Mouse (Mus musculus) urinary bladder, postnatal 36 days (tissue): Measurements from ENCODE around the gene Gbp10.
A peak's percentile ranks its signal among the peaks of the same experiment; 100 is the strongest.
"Not testable (repeated sequence)": the region's sequence is repeated elsewhere in the genome, so short reads cannot be mapped to it uniquely, and the experiment has no call there.

Source experiments
- DNase-seq, 2 experiments: peaks; one replicate each; pipeline ENCODE4 v3.0.0; 2022; ENCODE audit warnings: low spot score in 2 of 2, mixed read lengths in 1 of 2

Gene Gbp10

DNA sequence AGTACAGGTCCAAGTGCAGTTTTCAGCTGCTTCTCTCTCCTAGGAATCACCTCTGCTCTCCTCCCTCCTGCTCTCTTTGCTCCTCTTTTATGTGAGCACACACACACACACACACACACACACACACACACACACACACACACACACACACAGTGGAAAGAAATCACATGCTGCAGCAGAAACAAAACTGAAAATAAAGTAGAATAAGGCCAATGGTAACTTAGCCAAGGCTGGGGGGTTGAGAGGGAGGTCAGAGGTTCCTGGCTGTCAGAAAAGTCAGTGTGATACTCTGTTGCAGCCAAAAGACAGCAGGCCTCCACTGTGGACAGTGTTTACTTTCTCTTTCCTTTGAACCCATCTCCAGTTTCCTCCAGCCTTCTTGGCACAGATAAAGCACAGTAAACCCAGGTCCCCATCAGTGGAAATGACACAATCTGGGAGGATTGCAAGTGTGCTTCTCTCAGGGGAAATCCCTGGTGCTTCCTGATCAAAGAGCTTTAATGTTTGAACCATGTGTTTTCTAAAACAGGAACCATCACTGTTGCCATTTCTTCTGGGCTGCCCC lies at the start of gene Gbp10:
Gbp10 (minus strand) TSS at position 51 of the 565 bp plus-strand sequence.
- DNase-seq = peak in 1 of 2 experiments; percentile 11

DNA sequence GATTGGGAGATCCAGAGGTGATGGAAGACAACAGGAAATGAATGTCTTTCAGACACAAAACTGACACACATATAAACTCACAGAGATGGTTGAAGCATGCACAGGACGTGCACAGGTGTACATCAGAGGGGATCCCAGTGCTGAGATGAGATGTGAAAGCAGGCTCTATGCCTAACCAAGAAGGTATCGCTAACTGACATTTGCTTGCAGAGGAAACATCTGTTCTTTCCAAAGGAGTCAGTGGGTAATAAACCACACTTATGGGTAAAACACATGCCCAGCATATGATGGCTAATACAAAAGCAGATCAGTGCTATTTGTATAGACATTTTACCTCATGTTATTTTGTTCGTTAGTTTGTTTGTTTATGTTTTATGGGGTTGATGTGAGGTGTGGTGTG lies 21.3 kb upstream of the Gbp10 start:
- not testable (repeated sequence) for DNase-seq

GRCm38 (mm10) chr5:105252491-105252890 lies 13.2 kb upstream of the Gbp10 start:
- no peak for DNase-seq

GRCm38 (mm10) chr5:105244741-105245140 lies 5.4 kb upstream of the Gbp10 start:
- not testable (repeated sequence) for DNase-seq

- DNase-seq = not testable (repeated sequence)
Observed at GRCm38 (mm10) chr5:105240982-105241381, 1.6 kb upstream of the Gbp10 start.

DNA sequence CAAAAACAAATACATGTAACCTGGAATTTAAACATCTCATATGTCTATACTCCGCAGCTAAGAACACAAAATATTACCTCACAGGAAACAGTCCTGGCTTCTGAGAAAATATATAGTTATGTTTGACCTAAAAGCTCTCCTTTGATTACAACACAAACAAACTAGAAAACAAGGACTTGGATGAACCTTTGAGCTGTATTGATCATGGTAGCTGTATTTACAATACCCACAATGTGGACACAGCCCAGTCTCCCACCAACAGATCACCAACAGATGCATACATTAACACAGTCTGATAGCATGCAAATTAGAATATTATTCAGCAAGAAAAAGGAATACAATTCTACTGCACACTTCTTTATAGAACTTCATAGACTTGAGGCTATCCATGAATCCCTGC lies 931 bp downstream of the Gbp10 start:
- not testable (repeated sequence) for DNase-seq

DNA sequence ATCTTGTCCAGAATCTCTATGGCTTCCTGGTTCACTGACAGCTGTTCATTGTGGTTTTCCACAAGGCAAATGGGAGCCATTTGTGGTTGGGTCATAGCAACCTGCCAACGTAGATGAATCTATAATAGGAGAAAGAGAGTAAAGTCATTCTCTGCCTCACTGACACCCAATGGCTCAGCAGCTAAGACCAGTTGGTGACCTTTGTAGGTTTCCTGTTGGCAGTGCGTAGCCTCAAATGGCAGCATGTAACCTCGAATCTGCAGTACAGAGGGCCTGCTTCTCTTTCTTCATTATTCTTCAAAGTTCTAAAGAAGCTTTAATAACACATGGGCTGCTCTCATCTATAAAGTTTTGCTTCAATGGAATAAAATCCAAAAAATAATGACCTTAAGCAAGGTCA lies 3.3 kb downstream of the Gbp10 start:
- not testable (repeated sequence) for DNase-seq

GRCm38 (mm10) chr5:105208957-105209356 lies 30.4 kb downstream of the Gbp10 start:
- not testable (repeated sequence) for DNase-seq

DNA sequence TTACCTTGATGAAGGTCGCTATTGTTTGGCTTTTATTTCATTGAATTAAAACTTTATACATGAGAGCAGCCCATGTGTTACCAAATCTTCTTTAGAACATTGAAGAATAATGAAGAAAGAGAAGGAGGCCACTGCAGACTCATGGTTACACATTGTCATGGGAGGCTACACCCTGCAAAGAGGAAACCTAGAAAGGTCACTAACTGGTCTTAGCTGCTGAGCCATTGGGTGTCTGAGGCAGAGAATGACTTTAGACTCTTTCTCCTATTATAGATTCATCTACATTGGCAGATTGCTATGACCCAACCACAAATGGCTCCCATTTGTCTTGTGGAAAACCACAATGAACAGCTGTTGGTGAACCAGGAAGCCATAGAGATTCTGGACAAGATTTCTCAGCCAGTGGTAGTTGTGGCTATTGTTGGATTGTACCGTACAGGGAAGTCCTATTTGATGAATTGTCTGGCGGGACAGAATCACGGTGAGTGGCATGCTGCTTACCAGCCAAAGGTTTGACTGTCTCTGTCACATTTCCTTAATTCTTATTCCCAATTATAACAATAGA lies 38.5 kb downstream of the Gbp10 start:
- DNase-seq = not testable (repeated sequence)

DNA sequence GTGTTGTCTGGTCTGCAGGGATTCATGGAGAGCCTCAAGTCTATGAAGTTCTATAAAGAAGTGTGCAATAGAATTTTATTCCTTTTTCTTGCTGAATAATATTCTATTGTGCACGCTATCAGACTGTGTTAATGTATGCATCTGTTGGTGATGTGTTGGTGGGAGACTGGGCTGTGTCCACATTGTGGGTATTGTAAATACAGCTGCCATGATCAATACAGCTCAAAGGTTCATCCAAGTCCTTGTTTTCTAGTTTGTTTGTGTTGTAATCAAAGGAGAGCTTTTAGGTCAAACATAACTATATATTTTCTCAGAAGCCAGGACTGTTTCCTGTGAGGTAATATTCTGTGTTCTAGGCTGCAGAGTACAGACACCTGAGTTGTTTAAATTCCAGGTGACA lies 40.2 kb downstream of the Gbp10 start:
- not testable (repeated sequence) for DNase-seq

DNA sequence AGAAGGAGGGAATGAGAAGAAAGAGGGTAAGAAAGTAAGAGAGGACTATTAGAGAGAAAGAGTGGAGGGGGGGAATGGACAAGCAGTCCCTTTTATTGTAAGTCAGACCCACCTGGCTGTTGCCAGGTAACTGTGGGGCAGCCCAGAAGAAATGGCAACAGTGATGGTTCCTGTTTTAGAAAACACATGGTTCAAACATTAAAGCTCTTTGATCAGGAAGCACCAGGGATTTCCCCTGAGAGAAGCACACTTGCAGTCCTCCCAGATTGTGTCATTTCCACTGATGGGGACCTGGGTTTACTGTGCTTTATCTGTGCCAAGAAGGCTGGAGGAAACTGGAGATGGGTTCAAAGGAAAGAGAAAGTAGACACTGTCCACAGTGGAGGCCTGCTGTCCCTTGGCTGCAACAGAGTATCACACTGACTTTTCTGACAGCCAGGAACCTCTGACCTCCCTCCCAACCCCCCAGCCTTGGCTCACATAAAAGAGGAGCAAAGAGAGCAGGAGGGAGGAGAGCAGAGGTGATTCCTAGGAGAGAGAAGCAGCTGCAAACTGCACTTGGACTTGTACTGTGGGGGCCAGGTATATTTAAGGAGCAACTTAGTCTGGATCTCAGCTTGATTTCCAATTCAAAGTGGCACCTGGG lies 41.3 kb downstream of the Gbp10 start:
- not testable (repeated sequence) for DNase-seq

DNA sequence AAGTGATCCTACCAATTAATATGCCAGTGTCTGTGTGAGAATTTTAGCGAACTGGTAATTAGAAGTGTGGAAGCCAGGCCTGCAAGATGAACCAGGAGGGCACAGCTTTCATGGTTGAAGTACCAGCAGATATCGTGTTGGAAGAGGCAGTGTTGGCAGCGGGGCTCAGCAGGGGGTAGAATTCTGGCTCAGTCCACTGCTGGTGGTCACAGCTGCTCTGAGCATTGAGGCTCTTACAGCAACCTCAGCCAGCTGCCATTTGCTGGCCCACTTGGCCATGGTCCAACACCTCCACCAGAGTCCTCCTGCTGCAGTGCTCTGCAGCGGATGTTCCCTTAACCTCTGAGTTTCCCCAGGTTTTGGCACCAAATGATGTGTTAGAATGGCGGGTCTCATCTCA lies 43.0 kb downstream of the Gbp10 start:
- DNase-seq = not testable (repeated sequence)

DNA sequence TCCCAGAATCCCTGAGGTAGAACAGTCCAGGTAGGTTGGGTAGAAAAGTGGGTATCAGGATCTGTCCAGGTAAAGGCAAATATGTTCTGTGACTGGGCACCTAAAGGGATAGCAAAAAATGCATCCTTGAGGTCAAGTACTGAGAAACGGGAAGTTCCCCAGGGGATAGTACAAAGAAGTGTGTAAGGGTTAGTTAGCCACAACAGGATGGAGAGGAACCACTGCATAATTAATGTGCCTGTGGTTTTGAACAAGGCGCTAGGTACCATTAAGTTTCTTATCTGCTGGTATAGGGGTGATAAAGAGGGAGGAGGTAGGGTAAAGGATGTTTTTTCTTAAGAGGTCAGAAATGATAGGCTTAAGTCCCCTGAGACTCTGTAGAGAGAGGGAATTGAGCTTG lies 46.8 kb downstream of the Gbp10 start:
- not testable (repeated sequence) for DNase-seq

DNA sequence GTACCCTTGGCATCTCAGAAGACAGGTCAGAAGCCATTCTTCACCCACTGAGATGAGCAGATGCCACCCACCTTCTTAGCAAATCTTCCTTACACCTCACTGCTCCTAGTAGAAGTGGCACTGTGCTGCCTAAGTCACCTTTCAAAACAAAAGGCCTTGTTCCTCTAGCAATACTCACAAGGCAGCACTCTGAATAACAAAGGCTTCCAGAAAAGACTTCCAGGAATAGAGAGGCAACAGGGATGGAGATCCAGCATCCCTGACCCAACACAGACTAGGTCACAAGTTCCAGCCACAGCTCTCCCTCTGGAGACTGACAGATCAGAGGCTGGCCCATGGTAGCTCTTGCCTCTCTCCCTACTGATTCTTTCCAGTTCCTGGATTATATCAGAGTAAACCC lies 57.9 kb downstream of the Gbp10 start:
- no peak for DNase-seq
